Mouse (Mus musculus): ENCODE measurements around the gene Zfand2b. TPM values are rescaled to one million over a fixed set of nuclear protein-coding genes. Genes with fewer than 3 reads are reported as not detected.

Gene Zfand2b
- polyA plus RNA-seq, 1 experiment from 2014 or later, result 38.5 TPM

- peaks cover 73% of the 10 kb centered on the region for H3K27me3 ChIP-seq (replicated peaks)
- H3K4me2 ChIP-seq (replicated peaks), result peak overlapping the region; percentile 87
- WGBS, result 1% methylated on average over 24 of the region's 24 CpGs
- ATAC-seq (ENCODE audit: low FRiP score, low read depth), result peak; percentile 81
- H3K4me3 ChIP-seq, result peak overlapping the region; percentile 45
- H3K9ac ChIP-seq, result peak overlapping the region; percentile 49
- no peaks in the 10 kb centered on the region for H3K9me3 ChIP-seq
- peaks cover 17% of the 10 kb centered on the region for H3K36me3 ChIP-seq
- H3K4me1 ChIP-seq, result peaks cover 18% of the 10 kb centered on the region
- H3K27ac ChIP-seq, result no peak overlapping the region
These were observed 50.6 kb downstream of the Zfand2b start for GRCm38 (mm10) chr1:75219078-75219477.

- peaks cover 18% of the 10 kb centered on the region for H3K4me1 ChIP-seq
- H3K27ac ChIP-seq, result no peak within 1 kb of the TSS
- WGBS, result under 1% methylated on average over 34 of the region's 34 CpGs
- peak; percentile 41; the same call in 1 of the 2 replicates for ATAC-seq (ENCODE audit: low FRiP score, low read depth)
- H3K4me3 ChIP-seq, result peak within 1 kb of the TSS; percentile 45
- H3K4me2 ChIP-seq (replicated peaks), result peak within 1 kb of the TSS; percentile 87
- H3K9ac ChIP-seq, result peak within 1 kb of the TSS; percentile 49
- peaks cover 73% of the 10 kb centered on the region for H3K27me3 ChIP-seq (replicated peaks)
- H3K36me3 ChIP-seq, result peaks cover 13% of the 10 kb centered on the region
- no peaks in the 10 kb centered on the region for H3K9me3 ChIP-seq
These were observed 51.1 kb downstream of the Zfand2b start, which contains the start of gene Tuba4a for GRCm38 (mm10) chr1:75219531-75219930. TSS of gene Tuba4a (minus strand) at chr1:75219865.

Small RNAs within 50 kb of the gene (microRNA-seq; reads per million reads assigned to microRNA genes)
- not detected for gene Gm27943

Other genes with a start within 250 kb of the Zfand2b start
- gene Cfap65, start 233.0 kb upstream of the Zfand2b start, polyA plus RNA-seq (2016; fragmentation: Nextera tagmentation; extraction: Ambion mirVana), result 0.08 TPM in 1 of 2 replicates, not detected in the other
- gene Ihh, start 217.0 kb upstream of the Zfand2b start, polyA plus RNA-seq (2016; fragmentation: Nextera tagmentation; extraction: Ambion mirVana), result 0.24 and 0.28 TPM in 2 replicates
- 10.7 and 11.5 TPM in 2 replicates for gene Nhej1, start 43.4 kb upstream of the Zfand2b start, polyA plus RNA-seq (2016; fragmentation: Nextera tagmentation; extraction: Ambion mirVana)
- gene Slc23a3, start 34.8 kb upstream of the Zfand2b start, polyA plus RNA-seq (2016; fragmentation: Nextera tagmentation; extraction: Ambion mirVana), result not detected in 2 replicates
- 70.0 and 72.3 TPM in 2 replicates for gene Cnppd1, start 25.9 kb upstream of the Zfand2b start, polyA plus RNA-seq (2016; fragmentation: Nextera tagmentation; extraction: Ambion mirVana)
- gene Retreg2, start 25.9 kb upstream of the Zfand2b start, polyA plus RNA-seq (2016; fragmentation: Nextera tagmentation; extraction: Ambion mirVana), result 94.5 and 96.0 TPM in 2 replicates
- 37.8 and 39.1 TPM in 2 replicates for gene Abcb6, start 11.7 kb downstream of the Zfand2b start, polyA plus RNA-seq (2016; fragmentation: Nextera tagmentation; extraction: Ambion mirVana)
- gene Ankzf1, start 23.5 kb downstream of the Zfand2b start, polyA plus RNA-seq (2016; fragmentation: Nextera tagmentation; extraction: Ambion mirVana), result 22.2 and 25.2 TPM in 2 replicates
- 41.0 and 41.5 TPM in 2 replicates for gene Atg9a, start 23.6 kb downstream of the Zfand2b start, polyA plus RNA-seq (2016; fragmentation: Nextera tagmentation; extraction: Ambion mirVana)
- 17.0 and 18.2 TPM in 2 replicates for gene Glb1l, start 42.2 kb downstream of the Zfand2b start, polyA plus RNA-seq (2016; fragmentation: Nextera tagmentation; extraction: Ambion mirVana)
- gene Stk16, start 42.2 kb downstream of the Zfand2b start, polyA plus RNA-seq (2016; fragmentation: Nextera tagmentation; extraction: Ambion mirVana), result 136 and 143 TPM in 2 replicates
- 9.4 and 11.9 TPM in 2 replicates for gene Tuba4a, start 51.2 kb downstream of the Zfand2b start, polyA plus RNA-seq (2016; fragmentation: Nextera tagmentation; extraction: Ambion mirVana)
- gene A630095N17Rik, start 63.5 kb downstream of the Zfand2b start, polyA plus RNA-seq (2016; fragmentation: Nextera tagmentation; extraction: Ambion mirVana), result not detected in 2 replicates
- 49.6 and 54.9 TPM in 2 replicates for gene Dnajb2, start 67.8 kb downstream of the Zfand2b start, polyA plus RNA-seq (2016; fragmentation: Nextera tagmentation; extraction: Ambion mirVana)
- 13.8 and 15.0 TPM in 2 replicates for gene Ptprn, start 95.9 kb downstream of the Zfand2b start, polyA plus RNA-seq (2016; fragmentation: Nextera tagmentation; extraction: Ambion mirVana)
- 61.9 and 69.5 TPM in 2 replicates for gene Resp18, start 109.8 kb downstream of the Zfand2b start, polyA plus RNA-seq (2016; fragmentation: Nextera tagmentation; extraction: Ambion mirVana)
- gene Dnpep, start 149.3 kb downstream of the Zfand2b start, polyA plus RNA-seq (2016; fragmentation: Nextera tagmentation; extraction: Ambion mirVana), result 193 and 201 TPM in 2 replicates
- 9.3 and 12.7 TPM in 2 replicates for gene Des, start 191.7 kb downstream of the Zfand2b start, polyA plus RNA-seq (2016; fragmentation: Nextera tagmentation; extraction: Ambion mirVana)
- gene Speg, start 206.7 kb downstream of the Zfand2b start, polyA plus RNA-seq (2016; fragmentation: Nextera tagmentation; extraction: Ambion mirVana), result 15.8 and 17.1 TPM in 2 replicates

All from neural tube, embryonic 12.5 days (tissue).